Mouse (Mus musculus) lung, postnatal 0 days (tissue): ENCODE measurements around the gene Zbtb8a.

ENCODE experiments used
- CTCF ChIP-seq: IDR thresholded peaks from 2 replicates; pipeline ENCODE4 v1.5.1; 2016; ENCODE audit warnings: antibody characterized with exemption, mild to moderate bottlenecking
- EP300 ChIP-seq: IDR thresholded peaks from 2 replicates; pipeline ENCODE4 v1.6.1; 2016; ENCODE audit warnings: antibody characterized with exemption, mild to moderate bottlenecking, control low read depth

- no peak for TF ChIP-seq CTCF
- TF ChIP-seq EP300 = no peak
Measured at GRCm38 (mm10) chr4:129322042-129322441, 55.9 kb downstream of the Zbtb8a start.
